Mouse (Mus musculus): Measurements from ENCODE around the gene Nck1.

The Nck1 gene

DNA sequence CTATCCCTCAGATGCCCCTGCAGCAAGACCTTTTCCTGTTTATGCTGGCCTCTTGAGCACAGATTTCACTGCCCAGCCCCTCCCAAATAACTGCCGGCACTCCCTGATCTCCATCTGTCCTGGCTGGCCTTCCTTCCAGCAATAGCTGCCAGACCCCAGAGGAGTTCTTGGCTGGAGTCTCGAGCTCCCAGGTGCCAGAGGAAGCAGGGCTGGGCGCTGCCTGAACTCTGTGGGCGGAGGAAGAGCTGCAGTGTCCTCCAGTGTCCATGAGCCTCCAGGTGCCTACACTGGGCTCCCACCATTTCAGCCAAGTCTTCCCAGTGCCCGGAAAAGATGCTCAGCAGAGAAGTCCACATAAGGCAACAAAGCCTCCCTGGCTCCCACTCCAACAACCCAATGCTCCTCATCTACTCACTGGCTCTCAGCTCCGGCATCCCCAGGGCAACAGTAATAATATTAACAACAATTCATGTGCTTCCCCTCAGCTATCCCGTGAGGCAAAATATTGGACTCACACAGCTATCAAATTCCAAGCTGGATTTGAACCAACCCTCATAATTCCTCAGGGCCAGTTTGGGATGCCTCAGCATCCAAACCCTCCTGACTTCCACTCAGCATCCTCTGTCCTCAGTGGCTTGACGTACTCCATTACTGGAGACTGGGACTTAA is 74.9 kb downstream of the Nck1 start:
- no peak for DNase-seq (ENCODE audit: low read depth, low spot score)

DNA sequence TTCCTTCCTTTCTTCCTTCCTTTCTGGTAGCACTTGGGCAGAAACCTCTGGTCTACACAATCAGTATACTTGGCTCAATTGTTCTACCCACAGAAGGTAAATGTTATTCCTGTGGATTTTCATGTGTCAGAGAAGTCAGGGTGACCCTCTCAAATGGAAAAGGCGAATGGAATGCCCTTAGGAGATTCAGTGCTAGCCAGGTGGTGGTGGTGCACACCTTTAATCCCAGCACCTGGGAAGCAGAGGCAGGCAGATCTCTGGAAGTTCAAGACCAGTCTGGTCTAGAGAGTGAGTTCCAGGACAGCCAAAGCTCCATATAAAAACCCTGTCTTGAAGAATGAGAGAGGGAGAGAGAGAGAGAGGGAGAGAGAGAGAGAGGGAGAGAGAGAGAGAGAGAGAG is 75.7 kb downstream of the Nck1 start:
- no peak for DNase-seq (ENCODE audit: low read depth, low spot score)

DNA sequence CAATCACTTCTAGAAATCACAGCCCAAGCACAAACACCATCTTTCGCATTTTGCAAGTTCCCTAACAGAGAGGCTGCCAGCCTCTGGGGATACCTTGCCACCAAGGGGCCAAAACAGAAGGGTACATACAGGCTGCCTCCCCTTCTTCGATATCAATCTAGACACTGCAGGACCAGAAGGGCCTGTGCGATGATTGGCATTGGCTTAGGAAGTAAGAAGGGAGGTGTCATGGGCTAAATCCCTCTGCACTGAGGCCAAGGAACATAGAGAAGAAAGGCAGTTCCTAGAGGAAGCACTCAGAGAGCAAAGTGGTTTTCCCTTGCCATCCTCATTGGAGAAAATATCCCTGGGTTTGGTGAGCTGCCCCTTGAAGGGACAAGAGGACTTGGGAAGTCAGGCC is 76.3 kb downstream of the Nck1 start:
- DNase-seq (ENCODE audit: low read depth, low spot score), result no peak

DNA sequence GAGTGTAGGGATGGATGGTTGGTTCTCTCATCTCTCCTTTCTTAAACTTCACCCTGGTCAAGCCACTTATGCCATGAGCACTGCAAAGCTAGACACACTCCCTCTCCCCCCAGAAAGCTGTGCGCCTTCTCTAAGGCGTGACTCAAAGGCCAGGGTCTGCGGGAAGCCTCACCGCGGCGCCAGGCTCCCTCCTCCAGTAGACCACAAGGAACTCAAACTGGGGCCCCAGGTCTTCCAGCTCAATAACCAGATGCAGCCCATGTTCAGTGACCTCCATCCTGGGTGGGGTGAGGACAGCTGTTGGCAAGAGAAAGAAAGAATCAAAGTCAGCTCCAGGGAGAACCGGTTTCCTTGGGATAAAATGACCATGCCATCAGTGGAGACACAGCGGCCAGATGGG is 77.8 kb downstream of the Nck1 start:
- no peak for DNase-seq (ENCODE audit: low read depth, low spot score)

DNA sequence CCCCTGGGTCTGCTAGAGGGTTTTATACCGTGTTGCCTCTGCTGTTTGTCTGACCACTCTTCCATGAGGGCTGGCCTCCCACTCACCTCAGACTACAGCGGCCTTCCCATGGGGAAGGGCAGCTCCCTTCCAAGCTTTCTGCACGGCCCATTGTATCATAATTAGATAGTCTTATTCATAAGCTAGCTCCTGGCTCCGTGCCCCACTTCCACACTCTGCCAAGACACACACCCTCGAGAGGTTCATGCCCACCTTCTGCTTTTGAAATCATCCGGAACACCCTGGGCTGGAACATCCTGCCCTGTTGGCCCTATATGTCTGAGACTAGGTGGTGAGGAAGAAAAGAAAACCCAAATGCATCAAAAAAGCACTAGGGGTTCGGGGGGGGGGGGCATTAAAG is 78.3 kb downstream of the Nck1 start:
- DNase-seq (ENCODE audit: low read depth, low spot score), result no peak

DNA sequence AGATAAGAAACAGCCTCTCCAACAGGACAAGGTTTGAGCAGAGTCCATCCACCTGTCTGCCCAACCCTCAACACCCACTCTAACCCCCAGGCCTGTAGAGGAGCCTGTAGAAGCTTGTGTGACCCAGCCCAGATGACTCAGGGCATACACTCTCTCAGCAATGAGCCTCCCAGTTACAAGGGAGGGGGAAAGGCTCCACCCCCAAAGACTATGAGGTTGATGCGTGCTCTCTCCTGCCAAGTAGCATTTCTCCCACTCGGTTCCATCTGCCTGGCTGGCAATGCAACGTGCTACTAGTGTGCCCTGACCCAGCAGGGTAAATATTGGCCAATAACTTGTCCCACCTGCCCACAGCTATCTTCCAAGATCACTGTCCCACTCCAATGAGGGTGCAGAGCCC is 79.2 kb downstream of the Nck1 start:
- no peak for DNase-seq (ENCODE audit: low read depth, low spot score)

DNA sequence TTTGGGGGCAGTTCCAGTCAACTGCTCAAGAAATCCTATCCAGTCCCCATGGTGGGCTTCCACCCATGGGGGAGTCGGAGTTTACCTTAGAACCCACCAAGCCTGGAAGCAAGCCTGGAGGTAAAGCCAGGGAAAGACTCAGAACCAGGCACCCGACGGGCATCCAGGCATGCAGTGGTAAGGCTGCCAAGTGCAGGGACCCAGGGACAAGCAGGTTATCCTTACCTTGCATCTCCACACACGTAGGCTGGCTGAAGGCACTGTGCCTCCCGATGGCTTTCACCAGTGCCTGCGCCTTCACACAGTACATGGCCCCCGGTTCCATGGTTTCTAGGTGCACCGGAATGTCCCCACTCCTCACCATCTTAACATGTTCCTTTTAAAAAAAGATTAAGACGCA is 79.9 kb downstream of the Nck1 start:
- DNase-seq (ENCODE audit: low read depth, low spot score), result no peak

DNA sequence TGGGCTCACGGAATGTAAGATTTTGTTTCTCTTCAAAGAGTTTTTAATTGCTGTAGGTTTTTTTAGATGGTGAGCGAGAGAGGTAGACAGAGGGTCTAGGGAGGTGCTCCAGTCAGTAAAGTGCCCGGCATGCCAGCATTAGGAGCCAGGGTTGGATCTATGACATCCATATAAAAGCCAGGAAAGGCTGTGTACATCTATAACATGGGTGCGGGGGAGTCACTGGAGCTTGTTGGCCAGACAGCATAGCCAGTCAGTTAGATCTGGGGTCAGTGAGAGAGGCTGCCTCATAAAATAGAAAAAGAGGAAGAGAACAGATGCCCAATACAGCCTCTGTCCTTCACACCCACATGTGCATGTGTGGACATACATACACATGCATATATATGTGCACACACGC is 80.6 kb downstream of the Nck1 start:
- DNase-seq (ENCODE audit: low read depth, low spot score), result no peak

DNA sequence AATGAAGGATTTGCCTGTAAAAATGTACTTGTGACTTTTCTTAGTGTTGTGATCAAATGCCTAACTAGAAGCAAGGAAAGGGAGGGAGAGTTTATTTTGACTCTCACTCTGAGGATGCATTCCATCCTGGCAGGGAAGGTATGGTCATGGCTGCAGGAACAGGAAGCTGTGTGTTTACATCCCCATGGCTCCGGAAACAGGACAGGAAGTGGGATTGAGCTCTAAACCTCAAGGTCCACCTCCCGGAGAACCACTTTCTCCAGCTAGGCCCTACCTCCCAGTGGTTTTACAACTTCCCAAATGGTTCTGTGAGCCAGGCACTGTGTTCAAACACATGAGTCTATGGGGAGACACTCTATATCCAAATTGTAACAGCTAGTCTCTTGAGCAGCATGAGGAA is 82.2 kb downstream of the Nck1 start:
- no peak for DNase-seq (ENCODE audit: low read depth, low spot score)

DNA sequence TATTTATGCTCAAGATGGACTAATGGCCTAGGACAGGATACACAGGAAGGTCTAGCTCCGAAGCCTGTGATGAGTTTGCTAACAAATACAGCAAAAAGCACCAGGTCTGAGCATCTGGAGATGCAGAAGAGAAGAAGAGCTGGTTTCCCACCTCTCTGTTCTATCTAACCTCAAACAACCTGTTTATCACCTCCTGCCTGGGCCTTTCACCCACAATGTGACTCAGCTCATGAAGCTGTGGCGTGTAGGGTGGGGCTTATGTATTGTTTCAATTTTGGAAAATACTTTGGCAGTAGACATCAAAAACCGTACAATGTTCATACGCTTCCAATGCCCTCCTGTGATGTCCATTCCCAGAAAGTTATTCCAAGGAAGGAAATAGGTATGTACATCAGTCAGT is 83.8 kb downstream of the Nck1 start:
- no peak for DNase-seq (ENCODE audit: low read depth, low spot score)

DNA sequence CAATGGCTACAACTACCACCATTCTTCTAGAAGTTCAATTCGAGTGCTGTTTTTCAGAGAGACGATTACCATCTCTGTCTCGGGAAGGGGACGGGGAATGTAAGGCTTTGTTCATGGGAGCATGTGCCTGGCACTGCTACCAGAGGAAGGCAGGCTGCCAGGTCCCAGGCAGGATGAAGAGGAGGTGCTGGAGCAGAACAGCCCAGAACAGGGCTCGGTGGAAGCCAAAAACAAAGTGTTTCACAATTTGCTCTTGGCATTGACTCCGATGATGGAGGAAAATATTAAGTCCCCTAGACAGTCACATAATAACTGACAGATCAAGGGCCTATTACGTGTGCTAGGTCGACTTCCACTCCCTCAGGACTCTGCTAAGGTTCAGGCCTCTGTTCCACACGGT is 84.3 kb downstream of the Nck1 start:
- DNase-seq (ENCODE audit: low read depth, low spot score), result no peak

DNA sequence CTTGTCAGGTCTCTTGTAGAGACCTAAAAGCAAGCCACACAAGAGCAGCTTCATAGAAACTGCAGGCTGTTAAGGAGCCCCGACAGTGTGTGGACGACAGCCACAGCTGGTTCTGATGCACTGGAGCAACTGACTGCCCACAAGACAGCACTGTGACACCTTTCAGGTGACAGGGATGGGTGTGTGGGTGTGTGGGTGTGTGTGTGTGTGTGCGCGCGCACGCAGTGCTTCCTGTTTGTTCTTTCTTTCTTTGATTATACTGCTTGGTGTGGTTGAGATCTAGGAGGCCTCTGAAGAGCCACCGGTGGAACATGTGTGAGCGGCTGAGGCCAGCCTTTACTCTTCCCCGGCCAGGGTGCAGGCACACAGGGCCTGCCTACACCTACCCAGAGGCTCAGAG is 85.7 kb downstream of the Nck1 start:
- no peak for DNase-seq (ENCODE audit: low read depth, low spot score)

DNA sequence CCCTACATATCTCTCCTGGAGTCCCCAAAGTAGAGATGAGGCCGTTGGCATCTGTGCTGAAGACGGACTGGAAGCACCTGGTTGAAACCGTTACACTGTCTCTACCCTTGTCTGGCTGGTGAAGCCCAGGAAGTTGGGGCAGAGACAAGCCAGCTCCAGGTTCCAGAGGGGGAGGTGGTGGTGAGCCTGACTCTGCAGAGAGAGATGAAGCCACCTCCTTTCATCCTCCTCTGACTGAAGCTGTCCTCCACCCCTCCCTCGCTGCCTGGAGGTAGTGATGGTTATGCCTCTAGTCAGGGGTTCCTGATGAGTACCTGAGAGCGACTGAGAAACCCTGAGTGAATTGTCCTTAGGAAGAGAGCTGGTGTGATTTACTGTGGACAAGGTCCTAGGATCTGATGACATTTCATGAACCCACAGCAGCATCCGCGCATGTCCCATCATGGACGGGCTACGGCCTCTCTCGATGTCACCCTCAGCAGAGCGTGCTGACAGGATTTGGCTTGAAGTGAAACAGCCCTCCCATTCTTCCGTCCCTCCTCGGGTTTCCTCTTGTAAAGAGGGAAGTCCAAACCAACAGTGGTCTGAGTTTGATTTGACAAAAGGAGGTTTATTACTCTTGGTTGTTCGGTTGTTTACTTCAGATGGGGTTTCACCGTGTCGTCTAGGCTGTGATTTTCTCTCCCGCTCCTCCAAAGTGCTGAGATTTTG is 87.8 kb downstream of the Nck1 start:
- DNase-seq (ENCODE audit: low read depth, low spot score), result no peak

DNA sequence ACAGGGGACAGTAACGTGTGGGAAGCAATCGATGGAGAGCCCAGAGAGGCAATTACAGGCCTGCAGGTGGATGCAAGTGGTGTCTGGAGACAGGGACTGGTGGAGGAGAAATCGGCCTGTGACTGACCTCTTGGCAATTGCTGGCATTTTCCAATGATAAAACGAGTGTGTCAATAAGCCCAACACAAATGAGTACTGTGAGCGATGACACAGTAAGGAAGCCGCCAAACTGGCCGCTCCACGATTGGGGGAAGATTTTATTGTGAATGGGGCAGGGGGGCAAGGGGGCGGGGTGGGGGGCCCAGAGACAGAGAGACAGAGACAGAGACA is 91.3 kb downstream of the Nck1 start:
- no peak for DNase-seq (ENCODE audit: low read depth, low spot score)

DNA sequence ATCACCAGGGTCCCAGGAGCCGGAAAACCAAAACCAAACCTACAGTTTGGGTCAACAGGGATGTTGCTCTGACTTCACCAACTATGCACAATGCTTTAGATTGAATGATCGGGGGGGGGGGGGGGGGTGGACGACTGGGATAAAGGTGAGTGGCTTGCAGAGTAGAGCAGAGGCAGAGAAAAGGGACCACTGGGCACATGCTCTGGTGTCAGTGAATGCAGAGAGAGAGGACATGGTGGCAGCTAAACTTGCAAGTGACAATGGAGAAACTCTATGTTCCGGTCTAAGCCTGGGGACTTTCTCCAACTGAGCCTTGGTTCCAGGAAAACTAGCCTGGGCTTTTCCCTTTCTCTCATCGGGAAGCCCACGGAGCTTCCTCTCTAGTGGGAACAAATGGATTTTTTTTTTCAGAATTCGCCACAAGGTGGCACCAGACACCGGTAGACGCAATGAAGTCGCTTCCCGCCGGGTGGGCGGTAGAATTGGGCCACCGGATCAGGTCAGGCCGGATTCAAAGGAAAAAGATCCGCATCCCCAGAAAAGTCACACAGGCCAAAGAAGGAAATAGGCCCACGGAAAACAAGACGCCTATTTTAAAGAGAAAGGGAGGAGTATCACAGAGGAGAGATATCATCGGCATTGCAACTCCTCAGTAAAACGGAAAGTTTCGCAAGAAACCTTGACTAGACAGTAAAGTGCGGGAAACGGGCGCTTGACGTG is 91.8 kb downstream of the Nck1 start:
- peak; percentile 78 for DNase-seq (ENCODE audit: low read depth, low spot score)

DNA sequence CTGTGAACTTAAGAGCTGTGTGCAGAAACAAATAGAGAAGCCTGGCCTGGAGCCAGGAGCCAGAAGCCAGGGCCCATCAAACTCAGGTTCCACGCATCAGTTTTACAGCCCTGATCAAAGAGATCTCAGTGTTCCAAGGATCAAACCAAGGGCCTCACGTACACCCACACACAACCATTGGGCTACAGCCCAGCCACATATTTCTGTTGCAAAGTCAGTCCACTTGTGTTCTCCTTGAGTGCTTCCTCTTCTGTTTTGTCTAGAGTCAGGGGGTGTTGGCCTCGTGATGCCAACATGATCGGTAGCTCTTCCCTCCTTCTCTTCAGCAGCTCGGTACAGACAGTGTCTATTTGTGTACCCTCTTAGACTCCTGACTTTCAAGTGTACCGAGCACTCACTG is 93.5 kb downstream of the Nck1 start:
- DNase-seq (ENCODE audit: low read depth, low spot score), result no peak

DNA sequence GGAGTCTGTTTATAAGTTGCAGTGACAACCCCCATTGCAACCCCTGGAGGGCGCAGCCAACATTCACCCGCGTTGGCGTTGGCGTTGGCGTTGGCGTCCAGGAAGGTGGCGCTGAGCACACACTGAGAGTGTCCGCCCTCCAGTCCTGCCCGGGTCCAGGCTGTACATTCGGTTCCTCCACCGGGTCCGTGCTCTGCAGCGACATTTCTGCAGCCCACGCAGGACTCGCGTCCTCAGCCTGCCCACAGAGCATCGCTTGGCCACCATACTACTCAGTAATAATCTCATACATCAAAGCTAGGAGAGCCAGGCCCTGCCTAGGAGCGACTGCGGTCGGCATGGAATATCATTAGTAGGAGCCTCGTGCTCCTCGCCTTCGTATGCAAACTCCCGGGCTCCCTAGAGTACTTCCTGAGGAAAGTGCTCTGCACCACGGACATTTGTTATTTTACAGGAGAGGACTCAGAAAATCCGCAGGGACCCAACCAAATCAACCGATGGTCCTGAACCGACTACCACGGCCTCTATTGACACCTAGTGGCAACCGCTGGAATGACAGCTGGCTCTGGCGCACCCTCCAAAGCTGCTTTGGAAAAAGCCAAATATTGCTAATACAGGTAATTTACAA is 99.8 kb downstream of the Nck1 start:
- DNase-seq (ENCODE audit: low read depth, low spot score), result peak; percentile 69
